Mouse (Mus musculus): ENCODE results near the gene Slc4a5. TPM values are rescaled to one million over a fixed set of nuclear protein-coding genes. Genes with fewer than 3 reads are reported as not detected.

Gene Slc4a5
- 0.52 and 0.62 TPM in 2 replicates for polyA plus RNA-seq (2016; fragmentation: Nextera tagmentation; extraction: Ambion mirVana)

DNA sequence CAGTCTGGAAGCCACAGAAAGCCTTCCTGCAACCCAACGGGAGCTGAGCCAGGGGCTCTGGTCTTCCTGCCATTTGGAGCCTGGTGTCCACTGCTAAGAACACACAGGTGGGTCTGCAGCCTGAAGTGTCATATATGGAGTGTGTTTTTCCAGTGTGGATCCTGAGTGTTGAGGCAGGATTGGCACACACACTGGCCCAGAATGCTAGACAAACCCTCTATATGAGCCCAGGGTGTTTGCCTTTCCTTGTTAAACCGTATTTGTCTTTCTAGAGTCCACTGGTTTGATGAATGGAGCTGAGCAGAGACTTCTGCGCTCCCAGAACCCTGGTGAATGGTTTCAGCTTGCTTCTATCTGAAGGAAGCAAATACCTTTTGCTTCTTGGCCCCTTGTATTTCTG, at the start of gene Slc4a5:
TSS of gene Slc4a5 (plus strand) at position 15 of the 400 bp plus-strand sequence.
- ATAC-seq (ENCODE audit: low FRiP score, low read depth): no peak
- Histone ChIP-seq H3K4me2 (replicated peaks) (no peak within 1 kb of the TSS), H3K36me3 (no peaks in the 10 kb centered on the region), H3K9ac (replicated peaks) (no peak within 1 kb of the TSS), H3K27ac (replicated peaks) (no peak within 1 kb of the TSS), H3K4me1 (no peaks in the 10 kb centered on the region), H3K9me3 (no peaks in the 10 kb centered on the region), H3K27me3 (no peaks in the 10 kb centered on the region), H3K4me3 (no peak within 1 kb of the TSS)
- 71% methylated on average over 3 of the region's 3 CpGs for WGBS

- H3K9me3 ChIP-seq: no peaks in the 10 kb centered on the region
- H3K4me3 ChIP-seq: no peak overlapping the region
- no peak overlapping the region for H3K27ac ChIP-seq (replicated peaks)
- H3K4me2 ChIP-seq (replicated peaks): no peak overlapping the region
- no peaks in the 10 kb centered on the region for H3K36me3 ChIP-seq
- no peaks in the 10 kb centered on the region for H3K27me3 ChIP-seq
- WGBS: 90% methylated on average over 5 of the region's 5 CpGs
- peaks cover 23% of the 10 kb centered on the region for H3K4me1 ChIP-seq
- ATAC-seq (ENCODE audit: low FRiP score, low read depth): no peak
- H3K9ac ChIP-seq (replicated peaks): no peak overlapping the region
These were observed 49.8 kb upstream of the Slc4a5 start for GRCm38 (mm10) chr6:83169872-83170271.

- no peaks in the 10 kb centered on the region for H3K27me3 ChIP-seq
- no peak overlapping the region for H3K27ac ChIP-seq (replicated peaks)
- no peaks in the 10 kb centered on the region for H3K9me3 ChIP-seq
- no peak overlapping the region for H3K4me3 ChIP-seq
- no peak for ATAC-seq (ENCODE audit: low FRiP score, low read depth)
- no peaks in the 10 kb centered on the region for H3K36me3 ChIP-seq
- H3K4me1 ChIP-seq: peaks cover 19% of the 10 kb centered on the region
- WGBS: 86% methylated on average over 5 of the region's 5 CpGs
- H3K9ac ChIP-seq (replicated peaks): no peak overlapping the region
- H3K4me2 ChIP-seq (replicated peaks): peak overlapping the region; percentile 35; the same call in 1 of the 2 replicates
These were observed 48.6 kb upstream of the Slc4a5 start for GRCm38 (mm10) chr6:83171063-83171462.

DNA sequence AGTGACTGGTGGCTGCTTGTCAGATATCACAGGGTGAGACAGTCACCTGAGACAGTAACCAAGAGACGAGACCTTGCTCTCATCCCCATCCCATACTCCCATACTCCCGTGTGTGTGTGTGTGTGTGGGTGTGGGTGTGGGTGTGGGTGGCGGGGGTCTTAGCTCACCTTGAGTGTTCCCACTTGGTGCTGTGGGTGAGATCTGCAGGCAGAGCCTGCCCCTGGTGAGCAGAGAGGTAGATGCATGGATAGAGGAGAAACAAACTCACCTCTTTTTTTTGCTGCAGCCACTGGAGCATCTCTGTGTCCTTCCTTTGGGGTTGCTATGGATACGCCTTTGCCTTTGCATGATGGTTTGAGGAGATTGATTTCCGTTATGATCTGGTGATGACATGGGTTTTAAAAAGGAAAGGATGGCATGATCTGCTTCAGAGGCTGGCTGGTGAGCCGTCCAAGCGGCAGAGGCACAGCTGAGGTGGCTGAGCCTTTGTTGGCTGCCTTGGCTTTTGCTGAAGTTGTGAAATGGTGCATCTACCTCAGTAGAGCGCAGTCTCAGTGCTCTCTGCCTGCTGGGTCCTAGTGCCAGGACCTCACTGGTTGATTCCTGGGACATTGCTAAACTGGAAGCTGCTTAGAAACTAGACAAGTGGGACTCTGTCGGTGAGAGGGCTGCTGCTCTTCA, 47.2 kb upstream of the Slc4a5 start:
- WGBS: 49% methylated on average over 9 of the region's 9 CpGs
- peaks cover 6% of the 10 kb centered on the region for H3K4me1 ChIP-seq
- no peaks in the 10 kb centered on the region for H3K9me3 ChIP-seq
- peak overlapping the region; percentile 46; the same call in 1 of the 2 replicates for H3K27ac ChIP-seq (replicated peaks)
- ATAC-seq (ENCODE audit: low FRiP score, low read depth): no peak
- H3K36me3 ChIP-seq: no peaks in the 10 kb centered on the region; the same call in 1 of the 2 replicates
- peak overlapping the region; percentile 27 for H3K4me3 ChIP-seq
- peak overlapping the region; percentile 31 for H3K9ac ChIP-seq (replicated peaks)
- H3K27me3 ChIP-seq: no peaks in the 10 kb centered on the region
- H3K4me2 ChIP-seq (replicated peaks): peak overlapping the region; percentile 35; the same call in 1 of the 2 replicates

DNA sequence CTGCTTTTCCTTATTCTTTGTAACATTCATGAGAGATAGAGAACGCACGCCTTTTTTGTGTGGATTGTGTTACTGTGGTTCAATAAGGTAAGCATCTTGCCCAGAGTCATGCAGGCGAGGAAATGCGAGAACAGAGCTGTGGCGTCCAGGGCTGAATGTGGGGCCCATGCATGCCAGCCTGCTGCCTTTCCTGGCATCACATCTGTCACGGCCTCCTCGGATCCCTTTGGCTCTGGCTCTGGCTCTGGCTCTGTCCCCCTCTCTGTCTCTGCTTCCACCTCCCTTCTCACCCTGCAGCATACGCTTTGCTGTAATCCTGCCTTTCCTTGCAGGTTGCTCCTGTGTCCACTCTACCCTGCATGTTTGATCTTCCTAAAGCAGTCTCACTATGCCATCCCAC, 43.6 kb upstream of the Slc4a5 start:
- H3K27me3 ChIP-seq: no peaks in the 10 kb centered on the region
- no peak for ATAC-seq (ENCODE audit: low FRiP score, low read depth)
- no peak overlapping the region for H3K4me2 ChIP-seq (replicated peaks)
- H3K9ac ChIP-seq (replicated peaks): no peak overlapping the region
- no peak overlapping the region for H3K4me3 ChIP-seq
- H3K4me1 ChIP-seq: peaks cover 20% of the 10 kb centered on the region
- H3K36me3 ChIP-seq: no peaks in the 10 kb centered on the region; the same call in 1 of the 2 replicates
- H3K27ac ChIP-seq (replicated peaks): no peak overlapping the region; the same call in 1 of the 2 replicates
- no peaks in the 10 kb centered on the region for H3K9me3 ChIP-seq
- WGBS: 92% methylated on average over 8 of the region's 8 CpGs

- Histone ChIP-seq H3K27ac (replicated peaks) (peak overlapping the region; percentile 35; the same call in 1 of the 2 replicates), H3K36me3 (peaks cover 19% of the 10 kb centered on the region), H3K4me2 (replicated peaks) (peak overlapping the region; percentile 60), H3K9me3 (no peaks in the 10 kb centered on the region), H3K4me3 (peak overlapping the region; percentile 42), H3K27me3 (no peaks in the 10 kb centered on the region), H3K9ac (replicated peaks) (peak overlapping the region; percentile 63), H3K4me1 (peaks cover 20% of the 10 kb centered on the region)
- ATAC-seq (ENCODE audit: low FRiP score, low read depth): peak; percentile 83
- WGBS: 14% methylated on average over 12 of the region's 12 CpGs
These were observed 40.1 kb upstream of the Slc4a5 start for GRCm38 (mm10) chr6:83179390-83180117.

- peaks cover 30% of the 10 kb centered on the region for H3K4me1 ChIP-seq
- H3K4me3 ChIP-seq: no peak overlapping the region
- H3K27me3 ChIP-seq: no peaks in the 10 kb centered on the region
- H3K9ac ChIP-seq (replicated peaks): peak overlapping the region; percentile 63
- no peaks in the 10 kb centered on the region for H3K9me3 ChIP-seq
- peak overlapping the region; percentile 60; the same call in 1 of the 2 replicates for H3K4me2 ChIP-seq (replicated peaks)
- H3K27ac ChIP-seq (replicated peaks): no peak overlapping the region
- peaks cover 19% of the 10 kb centered on the region for H3K36me3 ChIP-seq
- WGBS: 91% methylated on average over 6 of the region's 6 CpGs
- no peak for ATAC-seq (ENCODE audit: low FRiP score, low read depth)
These were observed 39.0 kb upstream of the Slc4a5 start for GRCm38 (mm10) chr6:83180605-83181004.

GRCm38 (mm10) chr6:83184858-83185435, 34.7 kb upstream of the Slc4a5 start:
- H3K27ac ChIP-seq (replicated peaks): peak overlapping the region; percentile 81

GRCm38 (mm10) chr6:83185895-83186861, 33.5 kb upstream of the Slc4a5 start:
- peak overlapping the region; percentile 61 for H3K4me2 ChIP-seq (replicated peaks)
- H3K27me3 ChIP-seq: no peaks in the 10 kb centered on the region
- H3K27ac ChIP-seq (replicated peaks): peak overlapping the region; percentile 81
- no peaks in the 10 kb centered on the region for H3K9me3 ChIP-seq
- H3K4me3 ChIP-seq: peak overlapping the region; percentile 48
- H3K36me3 ChIP-seq: peaks cover 44% of the 10 kb centered on the region
- H3K9ac ChIP-seq (replicated peaks): peak overlapping the region; percentile 73
- 5% methylated on average over 25 of the region's 25 CpGs for WGBS
- peaks cover 40% of the 10 kb centered on the region for H3K4me1 ChIP-seq
- peak; percentile 96 for ATAC-seq (ENCODE audit: low FRiP score, low read depth)

More at GRCm38 (mm10) chr6:83184858-83185435, 34.7 kb upstream of the Slc4a5 start:
- no peak overlapping the region for H3K4me3 ChIP-seq
- H3K4me1 ChIP-seq: peaks cover 49% of the 10 kb centered on the region
- no peak for ATAC-seq (ENCODE audit: low FRiP score, low read depth)
- WGBS: 92% methylated on average over 3 of the region's 3 CpGs
- H3K9me3 ChIP-seq: no peaks in the 10 kb centered on the region
- no peak overlapping the region for H3K4me2 ChIP-seq (replicated peaks)
- H3K9ac ChIP-seq (replicated peaks): no peak overlapping the region
- peaks cover 32% of the 10 kb centered on the region for H3K36me3 ChIP-seq
- H3K27me3 ChIP-seq: no peaks in the 10 kb centered on the region

GRCm38 (mm10) chr6:83186946-83187345, 32.7 kb upstream of the Slc4a5 start:
- WGBS: 61% methylated on average over 2 of the region's 2 CpGs
- Histone ChIP-seq H3K4me1 (peaks cover 40% of the 10 kb centered on the region), H3K9ac (replicated peaks) (peak overlapping the region; percentile 73), H3K9me3 (no peaks in the 10 kb centered on the region), H3K4me2 (replicated peaks) (peak overlapping the region; percentile 61), H3K27ac (replicated peaks) (peak overlapping the region; percentile 81), H3K4me3 (peak overlapping the region; percentile 48), H3K36me3 (peaks cover 52% of the 10 kb centered on the region), H3K27me3 (no peaks in the 10 kb centered on the region)
- ATAC-seq (ENCODE audit: low FRiP score, low read depth): no peak; the same call in 1 of the 2 replicates

DNA sequence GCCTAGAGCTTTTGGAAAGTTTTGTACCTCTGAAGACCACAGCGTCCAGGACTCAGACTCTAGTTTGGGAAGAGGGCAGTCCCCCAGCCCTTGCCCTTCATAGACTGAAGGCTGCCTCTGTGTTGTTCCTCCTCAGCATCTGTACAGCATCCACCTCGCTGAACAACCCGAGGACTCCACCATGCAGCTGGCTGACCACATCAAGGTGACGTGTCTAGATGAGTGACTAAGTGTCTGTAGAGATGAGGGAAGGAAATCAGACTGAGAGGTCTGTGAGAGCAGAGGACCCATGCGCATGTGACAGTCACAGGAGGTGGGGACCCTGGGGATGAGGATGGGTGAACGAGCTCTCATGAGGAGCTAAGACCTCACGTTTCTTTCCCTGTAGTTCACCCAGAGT, 26.1 kb upstream of the Slc4a5 start:
- Histone ChIP-seq H3K4me3 (no peak overlapping the region), H3K9ac (replicated peaks) (no peak overlapping the region), H3K4me2 (replicated peaks) (no peak overlapping the region), H3K4me1 (peaks cover 2% of the 10 kb centered on the region; the same call in 1 of the 2 replicates), H3K9me3 (no peaks in the 10 kb centered on the region), H3K36me3 (peaks cover 99% of the 10 kb centered on the region), H3K27ac (replicated peaks) (no peak overlapping the region), H3K27me3 (no peaks in the 10 kb centered on the region)
- 95% methylated on average over 7 of the region's 7 CpGs for WGBS
- ATAC-seq (ENCODE audit: low FRiP score, low read depth): no peak
